Mouse (Mus musculus) left cerebral cortex, adult 9 months (tissue): ENCODE measurements around the gene Mut.

Experiments
- DNase-seq, 2 experiments: peaks; one replicate each; pipeline ENCODE4 v3.0.0; 2022; ENCODE audit warnings: low spot score in 2 of 2

Gene Mut

GRCm38 (mm10) chr17:40934420-40935231, at the start of gene Mut, which contains the start of gene Cenpq:
TSS of gene Mut (plus strand) at chr17:40934685.
TSS of gene Cenpq (minus strand) at chr17:40935047.
- peak; percentile 97 to 100 for DNase-seq

GRCm38 (mm10) chr17:40885155-40885554, 49.3 kb upstream of the Mut start:
- no peak for DNase-seq

DNA sequence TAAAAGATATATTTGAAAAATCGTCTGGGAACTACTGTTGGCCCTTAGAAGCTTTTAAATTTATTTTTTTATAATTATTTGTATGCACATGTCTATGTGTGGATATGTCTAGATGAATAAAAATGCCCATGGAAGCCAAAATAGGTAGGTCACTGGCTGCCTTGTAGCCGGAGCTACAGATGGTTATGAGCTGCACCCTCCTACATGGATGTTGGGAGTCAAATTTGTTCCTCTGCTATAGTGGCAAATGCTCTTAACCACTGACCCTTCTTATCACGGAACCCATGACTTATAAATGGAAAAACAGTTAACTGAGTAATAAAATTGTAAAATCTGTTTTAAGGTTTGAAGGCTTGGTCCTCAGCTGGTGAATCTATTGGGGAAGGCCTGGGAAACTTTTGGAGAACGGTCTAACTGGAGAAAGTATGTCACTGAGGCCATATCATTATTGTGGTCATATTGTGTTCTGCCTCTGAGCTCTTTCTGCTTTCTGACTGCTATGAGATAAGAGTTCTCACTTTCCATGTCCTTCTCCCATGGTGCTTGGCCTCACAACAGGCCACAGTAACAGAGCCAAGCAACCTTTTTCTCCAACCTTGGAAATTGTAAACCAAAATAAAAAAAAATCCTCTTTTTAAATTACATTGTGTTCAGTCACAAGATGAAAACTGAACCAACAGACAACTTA, 46.5 kb upstream of the Mut start:
- no peak for DNase-seq

- DNase-seq = no peak
Observed at GRCm38 (mm10) chr17:40896863-40897262, 37.6 kb upstream of the Mut start.

GRCm38 (mm10) chr17:40899783-40900363, 34.6 kb upstream of the Mut start:
- no peak for DNase-seq

DNA sequence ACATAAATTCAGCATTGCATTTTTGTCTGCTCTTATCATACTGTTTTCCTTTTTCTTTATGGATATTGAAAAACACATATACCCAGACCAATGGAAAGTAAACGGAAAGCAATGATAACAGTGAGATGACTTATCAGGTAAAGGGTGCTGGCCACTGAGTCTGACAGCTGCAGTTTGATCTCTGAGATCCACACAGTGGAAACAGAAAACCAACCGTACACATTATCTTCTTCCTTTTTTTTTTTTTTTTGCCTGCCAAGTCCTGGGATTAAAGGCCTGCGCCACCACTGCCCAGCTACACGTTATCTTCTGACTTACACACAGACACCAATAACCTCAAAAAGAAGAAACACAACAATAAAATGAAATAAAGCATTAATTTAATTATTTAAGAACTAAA, 31.1 kb upstream of the Mut start:
- DNase-seq = no peak

DNA sequence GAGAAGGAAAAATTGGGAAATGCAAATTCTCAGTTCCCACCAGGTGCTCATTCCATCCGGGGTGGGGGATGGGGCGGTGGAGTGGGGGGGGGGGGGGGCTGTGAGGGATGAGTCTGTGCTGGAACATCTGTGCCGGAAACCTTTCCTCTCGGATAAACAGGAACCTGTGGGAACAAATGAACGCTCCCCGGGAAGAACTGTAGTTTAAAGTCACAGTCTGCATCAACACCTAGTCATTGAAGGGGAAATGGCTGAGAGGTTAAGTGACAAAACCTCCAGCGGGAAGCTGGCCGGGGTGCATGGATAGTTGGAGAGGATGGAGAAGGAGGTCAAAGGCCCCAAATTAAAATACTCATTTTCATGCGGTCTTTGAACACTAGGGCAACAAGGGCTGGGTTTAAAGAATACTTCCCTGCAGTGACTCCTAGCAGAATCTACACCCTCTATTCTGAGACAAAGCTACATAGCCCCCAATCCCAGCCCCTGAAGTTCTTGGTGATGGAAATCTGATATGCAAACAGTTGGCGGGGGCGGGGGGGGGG, 30.4 kb upstream of the Mut start:
- DNase-seq = no peak

GRCm38 (mm10) chr17:40904721-40905154, 29.7 kb upstream of the Mut start:
- no peak for DNase-seq

DNA sequence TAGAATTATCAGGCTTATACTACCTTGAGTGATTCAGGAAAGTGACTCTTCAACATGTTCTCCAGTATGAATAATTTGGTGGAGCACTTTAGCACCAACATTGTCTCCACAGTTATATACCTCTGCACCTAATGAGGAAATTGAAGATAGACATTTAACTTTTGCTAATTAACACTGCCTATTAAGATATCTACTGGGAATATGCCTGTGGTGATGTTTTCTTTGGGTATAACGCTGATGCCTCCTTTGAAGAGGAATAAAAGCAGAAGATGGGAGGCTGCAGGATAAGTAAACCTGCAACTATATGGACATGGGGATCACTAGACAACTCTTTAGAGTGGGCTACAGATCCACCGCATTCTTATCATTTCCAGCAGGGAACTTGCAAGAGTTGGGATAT, 20.2 kb upstream of the Mut start, which contains the start of gene Glyatl3:
Glyatl3 (minus strand) TSS at position 101 of the 400 bp plus-strand sequence.
- DNase-seq = no peak

DNA sequence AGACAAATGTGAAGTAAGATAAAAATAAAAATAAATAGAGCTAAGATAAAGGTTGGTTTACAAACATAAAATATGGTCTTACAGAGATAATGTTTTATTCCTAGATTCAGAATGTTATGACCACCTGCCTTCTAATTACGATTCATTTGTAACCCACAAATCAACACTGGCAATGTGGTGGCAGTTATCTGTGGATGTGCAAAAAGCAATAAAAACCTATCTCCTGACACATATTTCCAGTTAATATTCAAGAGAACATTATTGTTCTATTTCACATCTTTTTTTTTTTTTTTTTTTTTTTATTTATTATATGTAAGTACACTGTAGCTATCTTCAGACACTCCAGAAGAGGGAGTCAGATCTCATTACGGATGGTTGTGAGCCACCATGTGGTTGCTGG, 19.0 kb upstream of the Mut start:
- no peak for DNase-seq

- no peak for DNase-seq
Observed at GRCm38 (mm10) chr17:40933985-40934384, 500 bp upstream of the Mut start.

DNA sequence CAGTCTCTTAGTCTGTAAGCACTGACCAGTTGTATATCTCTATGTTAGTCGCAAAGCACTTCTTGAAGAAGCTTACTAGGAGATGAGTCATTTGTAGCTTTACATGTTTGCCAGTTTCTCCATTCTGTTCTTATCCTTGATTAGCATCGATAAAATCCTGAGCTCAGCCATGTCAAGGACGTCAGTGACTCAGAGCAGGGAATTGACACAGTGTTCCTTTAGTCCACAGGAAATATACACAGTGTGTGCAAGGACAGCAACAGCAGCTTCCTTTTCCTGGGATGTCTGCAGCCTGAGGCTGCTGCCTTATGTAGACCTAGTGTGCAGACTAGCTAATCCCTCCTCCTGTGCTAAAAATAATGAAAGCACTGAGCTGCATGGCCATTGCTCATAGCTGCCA, 14.0 kb downstream of the Mut start:
- DNase-seq = no peak

DNA sequence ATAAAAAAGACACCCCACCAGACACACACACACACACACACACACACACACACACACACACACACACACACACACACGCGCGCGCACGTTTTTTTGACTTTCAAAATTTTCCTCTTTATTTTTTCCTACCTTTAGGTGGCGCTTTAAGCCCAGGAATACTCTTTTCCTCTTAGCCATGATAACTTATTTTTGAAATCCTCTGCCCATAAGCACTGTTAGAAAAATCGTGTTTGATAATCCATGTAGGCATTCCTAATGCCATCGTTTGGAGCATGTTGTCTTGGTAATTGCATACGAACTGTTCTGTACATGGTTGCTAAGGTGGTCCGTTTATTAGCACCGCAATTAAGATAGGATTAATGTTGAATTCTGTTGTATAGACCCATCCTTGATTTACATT, 43.4 kb downstream of the Mut start:
- DNase-seq = peak in 1 of 2 experiments; percentile 7

GRCm38 (mm10) chr17:40992102-40992501, 57.6 kb downstream of the Mut start:
- DNase-seq = no peak
